Mouse (Mus musculus): ENCODE results near the gene Bag3.

The Bag3 gene

GRCm38 (mm10) chr7:128523349-128523961 is at the start of gene Bag3:
Gene Bag3 (plus strand): TSS chr7:128523616.
- peak; percentile 85 for DNase-seq (ENCODE audit: low spot score in 2 of 2)

- DNase-seq (ENCODE audit: low spot score in 2 of 2) = peak; percentile 48 to 76
Measured at GRCm38 (mm10) chr7:128474322-128474721, 49.1 kb upstream of the Bag3 start.

- no peak for DNase-seq (ENCODE audit: low spot score in 2 of 2)
Measured at GRCm38 (mm10) chr7:128488986-128489385, 34.4 kb upstream of the Bag3 start.

- DNase-seq (ENCODE audit: low spot score in 2 of 2) = no peak
Measured at GRCm38 (mm10) chr7:128494546-128494945, 28.9 kb upstream of the Bag3 start.

- DNase-seq (ENCODE audit: low spot score in 2 of 2) = no peak
Measured at GRCm38 (mm10) chr7:128499801-128500200, 23.6 kb upstream of the Bag3 start.

DNA sequence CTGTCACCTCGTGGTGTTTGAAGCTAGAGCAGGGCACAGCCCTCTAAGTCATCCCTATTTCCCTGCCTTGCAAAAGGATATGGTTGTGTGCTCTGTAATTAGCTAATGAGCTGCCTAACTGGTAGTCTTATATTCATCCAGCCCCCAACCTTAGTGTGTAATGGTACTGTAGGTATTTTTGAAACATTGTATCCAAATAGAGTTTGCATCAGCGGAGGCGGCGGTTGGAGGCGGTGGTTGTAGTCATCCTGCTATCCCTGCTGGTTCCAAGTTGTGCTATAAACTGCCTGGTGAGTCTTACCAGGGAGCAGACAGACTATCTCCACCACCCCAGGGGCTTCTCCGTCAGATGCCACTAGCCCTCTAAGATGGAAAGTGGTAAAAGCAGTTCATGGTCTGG is 19.3 kb upstream of the Bag3 start:
- DNase-seq (ENCODE audit: low spot score in 2 of 2) = no peak

DNA sequence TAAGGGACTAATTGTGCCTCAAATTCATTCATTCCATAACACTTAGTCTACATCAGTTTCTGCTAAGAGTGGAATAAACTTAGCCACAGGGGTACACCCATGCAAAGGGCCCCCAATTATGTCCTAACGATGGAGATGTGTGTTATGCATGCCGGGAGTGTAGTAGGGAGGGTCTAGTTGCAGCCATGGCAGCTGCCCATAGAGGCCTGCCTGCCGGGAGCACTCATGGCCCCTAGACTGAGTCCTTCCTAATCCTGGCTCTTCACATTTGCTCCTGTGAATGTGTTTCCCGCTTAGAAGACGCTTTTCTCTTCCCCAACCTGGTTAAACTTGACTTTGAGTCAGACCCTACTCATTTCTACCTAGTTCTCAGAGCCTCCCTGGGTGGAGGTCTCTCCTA is 11.5 kb upstream of the Bag3 start:
- DNase-seq (ENCODE audit: low spot score in 2 of 2) = no peak

DNA sequence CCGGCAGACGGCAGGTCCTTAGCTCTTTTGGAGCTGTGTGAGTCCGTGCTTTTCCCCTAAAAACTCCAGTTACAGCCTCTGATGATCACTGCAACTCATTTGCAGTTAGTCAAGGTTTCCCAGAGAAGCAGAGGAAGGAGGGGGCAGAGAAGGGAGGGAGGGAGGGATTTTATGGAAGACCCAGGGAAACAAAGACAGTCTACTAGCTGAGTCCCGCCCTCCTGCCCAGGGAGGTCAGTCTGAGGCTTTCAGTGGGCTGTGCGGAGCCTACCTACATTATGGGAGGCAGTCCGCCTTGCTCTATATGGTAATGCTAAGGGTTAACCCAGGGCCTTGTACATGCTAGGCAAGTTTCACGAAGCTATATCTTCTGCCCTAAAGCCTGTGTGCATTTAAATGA is 9.9 kb upstream of the Bag3 start:
- no peak for DNase-seq (ENCODE audit: low spot score in 2 of 2)

- no peak for DNase-seq (ENCODE audit: low spot score in 2 of 2)
Measured at GRCm38 (mm10) chr7:128514341-128514740, 9.1 kb upstream of the Bag3 start.

DNA sequence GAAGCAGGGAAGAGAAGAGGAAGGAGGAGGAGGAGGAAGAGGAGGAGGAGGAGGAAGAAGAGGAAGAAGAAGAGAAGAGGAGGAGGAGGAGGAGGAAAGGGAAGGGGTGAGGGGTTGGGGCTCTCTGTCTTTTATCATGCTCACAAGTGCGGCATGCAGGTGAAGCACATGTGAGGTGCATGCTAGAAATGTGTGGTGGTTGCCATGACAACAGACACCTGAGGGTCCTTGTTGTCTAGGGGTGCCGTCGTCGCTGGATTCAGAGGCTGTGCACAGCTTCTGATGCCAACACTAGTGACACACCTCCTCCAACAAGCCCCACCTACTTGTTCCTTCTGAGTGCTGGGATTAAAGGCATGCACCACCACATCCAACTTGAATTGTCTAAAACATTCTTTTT is 7.1 kb upstream of the Bag3 start:
- no peak for DNase-seq (ENCODE audit: low spot score in 2 of 2)

- no peak for DNase-seq (ENCODE audit: low spot score in 2 of 2)
Measured at GRCm38 (mm10) chr7:128519316-128520050, 3.9 kb upstream of the Bag3 start.

DNA sequence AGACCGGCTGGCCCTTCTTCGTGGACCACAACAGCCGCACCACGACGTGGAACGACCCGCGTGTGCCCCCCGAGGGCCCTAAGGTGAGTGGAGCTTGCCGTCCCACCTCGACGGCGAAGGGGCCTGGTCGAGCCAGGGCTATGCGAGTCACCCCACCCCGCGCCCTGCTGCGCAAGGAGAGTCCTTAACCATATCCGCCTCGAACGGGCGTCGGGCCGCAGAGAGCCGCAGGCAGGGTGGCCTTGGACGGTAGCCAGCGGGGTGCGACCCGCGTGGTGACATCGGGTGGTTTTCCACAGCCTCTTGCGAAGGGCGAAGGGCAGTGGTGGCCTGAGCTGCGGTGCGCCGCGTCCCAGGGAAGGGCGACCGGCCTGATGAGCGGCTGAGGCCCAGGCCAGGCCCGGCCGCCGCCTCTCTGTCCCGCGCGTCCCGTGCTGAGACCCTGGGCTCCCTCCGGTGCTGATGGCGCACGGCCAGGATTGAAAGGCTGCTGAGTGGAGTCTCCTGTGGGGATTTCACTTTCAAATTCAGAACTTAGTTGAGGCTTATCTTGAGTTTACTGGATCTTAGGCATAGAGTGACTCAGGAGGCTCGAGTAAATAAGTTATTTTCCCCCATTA is 656 bp downstream of the Bag3 start:
- DNase-seq (ENCODE audit: low spot score in 2 of 2) = peak; percentile 59 to 66

GRCm38 (mm10) chr7:128524641-128525040 is 1.2 kb downstream of the Bag3 start:
- no peak for DNase-seq (ENCODE audit: low spot score in 2 of 2)

- no peak for DNase-seq (ENCODE audit: low spot score in 2 of 2)
Measured at GRCm38 (mm10) chr7:128526611-128527010, 3.2 kb downstream of the Bag3 start.

- no peak for DNase-seq (ENCODE audit: low spot score in 2 of 2)
Measured at GRCm38 (mm10) chr7:128528596-128528995, 5.2 kb downstream of the Bag3 start.

DNA sequence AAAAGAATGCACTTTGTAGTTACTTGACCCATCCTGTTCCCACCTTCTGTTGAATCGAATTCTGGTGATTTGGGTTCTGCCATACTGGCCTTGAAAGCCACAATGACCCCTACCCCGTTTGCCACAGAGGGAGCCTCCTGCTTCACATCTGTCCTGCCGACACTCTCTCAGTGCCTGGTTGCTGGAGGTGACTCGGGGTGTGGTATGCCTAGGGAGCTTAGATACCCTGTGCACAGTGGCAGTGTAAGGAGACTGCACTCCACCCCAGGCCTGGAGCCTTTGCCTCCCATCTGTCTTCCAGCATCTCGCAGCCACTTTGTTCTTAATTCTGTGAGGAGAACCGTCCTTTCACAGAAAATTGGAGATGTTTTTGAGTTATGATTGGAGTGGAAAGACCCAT is 5.7 kb downstream of the Bag3 start:
- DNase-seq (ENCODE audit: low spot score in 2 of 2) = no peak

GRCm38 (mm10) chr7:128529574-128530051 is 6.2 kb downstream of the Bag3 start:
- DNase-seq (ENCODE audit: low spot score in 2 of 2) = peak; percentile 55 to 61

- DNase-seq (ENCODE audit: low spot score in 2 of 2) = peak in 1 of 2 experiments; percentile 44
Measured at GRCm38 (mm10) chr7:128531031-128531430, 7.6 kb downstream of the Bag3 start.

- DNase-seq (ENCODE audit: low spot score in 2 of 2) = peak; percentile 48 to 49
Measured at GRCm38 (mm10) chr7:128531929-128532328, 8.5 kb downstream of the Bag3 start.

DNA sequence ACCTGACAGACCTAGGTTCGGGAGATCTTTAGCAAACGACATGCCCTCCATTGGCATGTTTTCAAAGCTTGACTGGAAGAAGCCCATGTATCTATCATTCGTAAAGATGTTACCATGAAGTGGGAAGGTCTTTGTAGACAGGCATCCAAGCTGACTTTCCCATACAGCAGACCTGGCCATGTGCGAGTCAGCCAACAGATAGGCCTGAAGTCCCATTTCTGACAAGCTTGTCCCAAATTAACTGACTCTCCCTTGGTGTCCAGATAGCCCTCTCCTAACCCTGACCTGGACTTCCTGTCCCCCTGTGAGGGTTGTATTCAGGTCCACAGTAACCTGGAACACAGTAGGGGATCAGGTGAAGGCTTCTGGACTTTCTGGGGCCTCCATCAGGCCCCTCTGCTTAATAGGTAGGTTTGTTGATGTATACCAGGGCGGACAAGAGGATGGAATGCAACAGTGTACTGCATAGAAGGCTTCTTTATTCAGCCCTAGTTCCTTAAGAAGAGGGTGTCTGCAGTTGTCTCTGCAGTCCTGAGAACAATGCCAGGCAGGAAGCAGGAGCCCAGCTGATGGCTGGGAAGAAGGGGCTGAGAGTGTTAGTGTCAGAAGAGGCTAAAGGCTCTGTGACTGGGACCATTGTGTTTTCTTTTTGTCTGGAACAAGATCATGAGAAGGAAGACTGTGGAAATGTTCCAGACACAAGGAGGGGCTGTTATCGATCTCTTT is 9.2 kb downstream of the Bag3 start:
- no peak for DNase-seq (ENCODE audit: low spot score in 2 of 2)

DNA sequence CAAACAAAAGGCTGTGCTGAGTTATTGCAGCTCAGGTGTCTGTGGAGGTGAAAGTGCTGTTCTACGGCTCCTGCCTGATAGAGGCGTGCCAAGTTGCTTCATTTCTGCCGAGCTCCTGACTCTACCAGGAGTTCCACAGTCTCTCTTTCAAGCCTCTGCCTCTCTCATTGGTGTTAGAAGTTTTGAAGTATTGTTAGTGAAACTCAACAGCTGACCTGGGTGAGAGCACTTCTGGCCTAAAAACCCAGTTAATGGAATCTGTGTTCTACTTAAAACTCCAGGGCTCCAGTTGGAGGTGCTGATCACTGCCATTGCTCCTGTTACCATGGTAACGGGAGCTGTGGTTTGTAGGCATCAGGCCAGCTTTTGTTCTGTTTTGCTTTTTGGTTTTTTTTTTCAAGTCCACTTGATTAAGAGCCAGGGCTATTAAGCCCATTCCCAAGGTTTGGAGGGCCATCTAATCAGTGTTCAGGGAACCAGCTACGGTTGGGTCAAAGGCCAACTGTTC is 11.6 kb downstream of the Bag3 start:
- peak; percentile 49 to 65 for DNase-seq (ENCODE audit: low spot score in 2 of 2)

DNA sequence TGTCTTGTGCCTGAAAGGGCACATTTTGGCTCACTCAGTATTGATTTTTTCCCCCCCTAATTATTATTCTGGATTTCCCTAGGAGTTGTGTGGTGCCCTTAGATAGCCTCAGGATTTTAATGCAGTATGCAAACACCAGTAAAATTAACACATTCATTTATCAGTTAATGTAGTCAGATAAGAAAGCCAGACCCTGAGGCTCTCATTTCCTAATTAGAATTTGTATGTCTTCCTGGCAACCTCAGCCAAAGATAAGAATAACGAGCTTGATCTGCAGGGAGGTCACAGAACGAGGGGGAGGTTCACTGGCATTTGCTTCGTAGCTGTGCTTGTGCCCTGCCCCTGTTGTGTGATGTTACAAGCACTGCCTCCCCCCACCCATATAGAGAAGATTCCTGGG is 12.7 kb downstream of the Bag3 start:
- no peak for DNase-seq (ENCODE audit: low spot score in 2 of 2)
